Mouse (Mus musculus) right cerebral cortex, postnatal 10 days (tissue): ENCODE data around the gene Tenm4.
A peak's percentile ranks its signal among the peaks of the same experiment; 100 is the strongest.

Source experiments
- DNase-seq, 2 experiments: peaks; one replicate each; pipeline ENCODE4 v3.0.0; 2021; ENCODE audit warnings: low spot score in 2 of 2

Tenm4 gene

DNA sequence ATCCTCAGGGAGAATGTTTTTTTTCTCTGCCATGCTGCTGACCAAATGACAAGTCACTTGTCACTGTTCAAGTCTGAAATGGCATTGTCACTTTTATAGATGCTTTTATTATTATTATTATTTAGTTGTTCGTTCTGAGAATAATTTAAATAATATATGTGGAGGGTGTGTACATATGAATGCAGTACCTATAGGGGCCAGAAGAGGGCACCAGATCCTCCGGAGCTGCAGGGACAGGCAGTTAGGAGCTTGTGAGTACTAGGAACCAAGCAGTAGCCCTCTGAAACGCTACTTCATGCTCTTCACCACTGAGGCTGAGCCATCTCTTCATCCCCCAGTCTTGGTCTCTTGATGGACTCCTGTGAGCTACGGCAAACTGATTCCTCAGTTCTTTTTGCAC, 598.7 kb downstream of the Tenm4 start:
- DNase-seq, result no peak

DNA sequence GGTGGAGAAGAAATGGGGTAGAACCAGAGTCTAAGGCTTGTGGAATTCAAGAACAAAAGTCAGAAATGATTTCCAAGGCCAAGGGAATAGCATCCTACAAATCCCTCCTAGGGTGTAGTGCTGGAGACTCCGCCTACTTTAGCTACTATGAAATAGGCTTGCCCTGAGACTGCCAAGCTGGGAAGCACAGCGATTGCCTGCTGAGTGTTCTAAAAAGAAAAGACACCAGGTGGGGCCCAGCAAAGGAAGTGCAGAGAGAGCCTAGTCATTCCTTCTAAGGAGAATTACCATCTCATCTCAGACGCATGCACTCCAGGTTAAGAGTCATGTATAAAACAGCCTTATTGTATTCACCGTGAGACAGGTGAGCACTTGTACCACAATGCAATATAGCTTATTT, 601.9 kb downstream of the Tenm4 start:
- DNase-seq, result peak in 1 of 2 experiments; percentile 60

DNA sequence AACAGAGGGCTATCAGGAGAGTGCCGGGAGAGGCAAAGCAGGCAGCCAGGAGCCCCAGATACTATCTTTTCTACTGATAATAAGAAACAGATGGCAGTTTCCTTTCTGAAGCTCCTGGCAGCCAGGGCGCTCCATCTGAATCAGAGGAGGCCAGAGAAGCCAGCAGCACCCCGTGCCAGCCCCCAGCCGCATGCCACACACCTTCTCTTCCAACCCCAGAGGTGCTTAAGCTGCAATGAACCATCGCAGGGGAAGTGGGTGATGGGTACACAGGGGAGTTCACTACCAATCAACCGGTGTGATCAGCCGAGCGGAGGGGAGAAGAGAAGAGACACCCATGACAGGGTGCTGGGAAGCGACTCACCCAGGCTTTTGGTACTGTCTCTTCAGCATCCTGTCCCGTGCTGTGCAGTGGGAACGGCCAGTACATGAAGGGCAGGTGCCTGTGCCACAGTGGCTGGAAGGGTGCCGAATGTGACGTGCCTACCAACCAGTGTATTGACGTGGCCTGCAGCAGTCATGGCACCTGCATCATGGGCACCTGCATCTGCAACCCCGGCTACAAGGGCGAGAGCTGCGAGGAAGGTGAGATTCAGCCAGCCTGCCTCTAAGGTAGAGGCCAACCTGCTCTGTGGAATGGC, 602.7 kb downstream of the Tenm4 start:
- DNase-seq, result peak; percentile 41 to 60

DNA sequence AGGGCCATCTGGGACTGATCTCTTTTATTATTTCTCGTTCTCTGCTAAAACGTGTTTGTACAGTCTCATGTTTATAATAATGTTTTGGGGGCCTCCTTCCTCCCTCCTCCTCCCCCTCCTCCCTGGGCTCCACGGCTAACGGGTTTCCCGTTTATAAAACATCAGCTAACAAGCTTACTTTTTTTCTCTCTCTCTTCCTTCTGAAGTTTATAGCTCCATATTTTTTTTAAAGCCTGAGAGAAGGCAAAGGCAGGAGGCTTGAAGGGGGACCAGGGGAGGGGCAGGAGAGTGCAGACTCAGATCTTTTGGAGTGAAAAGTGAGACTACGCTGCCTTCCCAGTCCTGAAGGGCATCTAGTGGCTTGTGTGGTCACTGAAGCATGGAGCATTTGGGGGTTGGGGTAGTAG, 604.0 kb downstream of the Tenm4 start:
- DNase-seq, result no peak

DNA sequence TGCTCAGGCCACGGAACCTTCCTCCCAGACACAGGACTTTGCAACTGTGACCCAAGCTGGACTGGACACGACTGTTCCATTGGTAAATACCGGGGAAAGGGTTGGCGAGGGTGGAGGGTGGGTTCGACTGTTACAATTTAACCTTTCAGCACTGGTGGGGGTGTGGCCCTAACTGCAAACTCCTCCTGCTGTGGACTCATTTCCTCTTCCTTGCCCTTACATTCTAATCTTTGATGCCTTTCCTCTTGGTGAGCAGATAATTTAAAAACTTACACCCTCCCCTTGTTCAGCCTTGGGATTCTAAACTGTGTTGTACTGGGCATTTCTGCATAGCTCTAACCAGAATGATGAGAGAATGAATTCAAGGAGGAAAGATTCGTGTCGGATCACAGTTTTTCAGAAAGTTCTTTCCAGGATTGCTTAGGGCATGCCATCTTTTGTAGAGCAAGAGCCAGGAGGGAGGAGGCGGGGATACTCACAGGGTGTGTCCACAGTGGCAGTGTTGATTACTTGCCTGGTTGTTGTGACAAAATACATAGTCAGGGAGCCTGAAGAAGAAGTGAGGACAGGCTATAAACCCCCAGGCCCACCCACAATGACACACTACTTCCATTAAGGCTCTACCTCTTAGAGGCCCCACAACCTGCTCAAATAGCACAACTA, 607.0 kb downstream of the Tenm4 start:
- no peak for DNase-seq

DNA sequence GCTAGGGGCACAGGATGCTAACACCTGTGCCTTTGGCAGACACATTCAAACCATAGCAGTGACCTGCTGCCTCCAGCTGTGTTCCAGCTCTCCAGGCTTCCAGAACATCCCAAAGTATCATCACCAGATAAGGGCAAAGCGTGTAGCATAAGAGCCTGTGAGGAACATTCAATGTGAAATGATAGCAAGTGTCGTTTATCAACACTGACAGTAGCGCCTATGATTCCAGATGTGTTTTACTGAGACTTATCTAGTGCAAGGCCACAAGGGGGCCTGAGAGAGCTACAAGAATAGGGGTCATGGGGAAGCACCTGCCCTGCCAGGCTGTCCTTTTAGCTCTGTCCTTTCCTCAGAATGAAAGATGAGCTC, 607.5 kb downstream of the Tenm4 start:
- DNase-seq, result no peak

DNA sequence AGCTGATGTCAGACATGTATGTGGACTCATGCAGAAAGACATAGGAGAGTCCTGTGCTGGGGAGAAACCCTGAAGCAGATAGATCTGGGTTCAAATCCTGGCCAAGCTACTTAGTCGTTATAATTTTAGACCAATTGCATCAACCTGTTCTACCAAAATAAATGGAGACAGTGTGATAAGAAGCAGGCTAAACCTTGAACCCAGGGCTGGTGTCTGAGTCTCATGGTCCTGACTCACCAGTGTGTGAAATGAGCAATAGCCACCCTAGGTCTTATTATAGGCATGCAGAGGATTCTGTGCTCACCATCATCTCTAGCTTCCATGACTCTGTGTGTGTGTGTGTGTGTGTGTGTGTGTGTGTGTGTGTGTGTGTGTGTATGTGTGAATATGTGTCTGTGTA, 609.5 kb downstream of the Tenm4 start:
- DNase-seq, result no peak

DNA sequence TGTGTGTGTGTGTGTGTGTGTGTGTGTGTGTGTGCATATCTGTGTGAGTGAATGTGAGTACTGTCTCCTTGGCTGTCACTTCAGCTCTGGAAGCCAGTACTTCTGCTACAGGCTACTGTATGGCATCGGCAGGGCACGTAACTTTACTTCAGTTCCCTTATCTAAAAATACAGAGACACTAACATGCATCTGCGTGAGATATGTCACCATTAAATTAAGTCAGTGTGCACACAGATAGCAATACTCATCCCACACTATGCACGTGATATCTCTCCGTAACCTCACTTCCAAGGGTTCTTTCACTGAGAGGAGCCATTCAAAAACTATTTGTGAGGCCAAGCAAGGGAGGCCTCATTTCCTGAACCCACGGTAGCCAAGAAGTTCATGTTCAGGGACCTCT, 610.0 kb downstream of the Tenm4 start:
- DNase-seq, result no peak

DNA sequence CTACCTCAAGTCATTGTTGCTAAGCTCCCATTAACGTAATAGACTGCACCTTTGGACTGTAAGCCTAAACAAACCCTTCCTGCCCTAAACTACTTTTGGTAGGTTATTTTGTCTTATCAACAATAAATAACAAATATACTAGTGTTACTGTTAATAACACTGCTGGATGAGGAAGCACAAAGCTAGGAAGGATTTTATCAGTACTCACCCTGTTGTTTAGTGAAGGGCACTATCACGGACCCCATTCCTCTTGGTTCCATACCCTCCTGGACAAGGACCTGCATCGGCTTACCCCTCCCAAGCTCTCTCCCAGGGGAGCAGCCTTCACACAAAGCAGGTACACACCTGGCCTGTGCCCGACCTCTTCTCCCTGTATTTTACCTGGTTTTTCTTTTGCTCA, 611.6 kb downstream of the Tenm4 start:
- DNase-seq, result no peak

DNA sequence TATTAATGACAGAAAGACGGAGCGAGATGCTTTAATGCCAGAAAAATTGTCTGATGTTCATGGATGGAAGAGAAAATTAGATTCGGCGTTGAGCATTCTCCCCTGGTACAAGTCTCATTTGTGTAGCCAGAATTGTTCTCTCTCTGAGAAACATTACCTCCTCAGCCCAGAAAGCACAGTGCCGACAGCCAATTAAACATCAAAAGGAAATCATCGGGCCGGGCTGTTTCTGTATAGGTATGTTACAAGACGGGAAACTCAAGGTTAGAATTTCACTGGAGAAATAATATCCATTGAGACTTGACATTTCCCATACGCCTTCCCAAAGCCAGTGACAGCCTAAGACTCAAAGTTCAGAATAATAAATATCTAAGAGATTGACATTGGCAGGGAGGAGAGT, 614.8 kb downstream of the Tenm4 start:
- DNase-seq, result no peak

DNA sequence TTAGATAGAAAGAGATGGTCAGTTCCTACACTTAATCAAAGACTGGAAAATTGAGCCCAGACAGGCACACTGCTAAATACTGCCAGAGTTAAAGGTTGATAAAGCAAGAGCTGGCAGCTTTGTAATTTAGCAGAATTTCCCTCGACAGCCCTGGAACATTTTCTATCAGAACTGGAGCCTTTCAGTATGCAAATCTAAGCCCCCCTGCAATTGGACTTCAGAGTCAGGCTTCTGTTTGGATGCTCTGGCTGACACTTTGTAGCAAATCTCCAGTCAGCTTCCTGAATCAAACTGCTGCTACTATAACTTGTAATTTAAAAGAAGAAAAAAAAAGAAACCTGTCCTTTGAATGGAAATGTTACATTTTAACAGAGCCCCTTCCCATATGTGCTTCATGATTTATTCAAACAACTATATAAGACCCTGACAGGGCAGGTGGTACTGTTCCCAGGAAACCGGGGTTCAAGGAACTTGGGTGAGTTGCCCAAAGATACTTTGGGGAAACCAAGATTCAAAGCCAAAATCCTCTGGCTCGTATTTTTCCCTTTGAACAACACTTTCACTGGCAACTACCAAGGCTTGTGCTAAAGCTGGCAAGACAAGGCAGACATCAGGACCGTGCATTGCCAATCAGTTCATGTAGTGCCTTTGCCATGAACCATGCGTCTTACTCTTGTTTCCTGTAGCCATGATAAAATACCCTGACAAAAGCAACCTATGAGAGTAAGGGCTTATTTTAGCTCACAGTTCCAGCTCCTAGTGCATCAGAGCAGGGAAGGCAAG, 615.4 kb downstream of the Tenm4 start:
- no peak for DNase-seq

DNA sequence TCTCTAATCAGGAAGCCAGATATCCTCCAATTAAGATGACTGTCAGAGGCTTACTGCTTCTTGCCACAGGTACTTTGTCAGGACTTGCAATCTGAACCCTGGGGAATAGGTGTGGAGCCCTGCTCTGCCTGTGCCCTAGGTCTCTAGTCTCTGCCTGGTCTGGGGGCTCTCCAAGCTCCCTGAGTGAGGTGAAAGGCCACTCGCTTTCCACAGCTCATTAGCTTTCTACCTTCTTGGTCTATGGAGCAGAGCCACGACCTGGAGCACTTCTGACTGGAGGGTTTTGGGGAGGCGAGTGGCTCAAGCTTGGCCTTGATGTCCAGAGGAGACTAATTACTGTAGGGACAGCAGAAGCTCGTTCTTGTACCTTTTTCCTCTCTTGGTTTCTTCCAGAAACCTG, 617.1 kb downstream of the Tenm4 start:
- DNase-seq, result no peak

DNA sequence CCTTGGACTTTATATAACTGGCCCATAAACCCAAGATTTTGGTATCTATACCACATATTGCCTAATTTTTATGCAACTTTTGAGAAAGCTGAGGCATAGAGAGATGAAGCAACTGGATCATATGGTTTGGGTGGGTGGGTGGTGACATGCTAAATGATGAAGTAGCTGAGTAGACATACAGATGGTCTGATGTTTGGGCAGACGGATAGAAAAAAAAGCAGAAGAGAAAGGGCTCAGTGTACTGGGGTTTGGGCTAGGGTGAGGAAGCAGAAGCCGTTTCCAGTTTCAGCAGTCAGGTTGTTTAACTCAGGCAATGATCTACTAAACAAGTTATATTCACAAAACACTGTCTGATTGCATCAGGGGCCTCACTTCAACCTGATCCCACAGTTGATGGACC, 619.3 kb downstream of the Tenm4 start:
- no peak for DNase-seq

DNA sequence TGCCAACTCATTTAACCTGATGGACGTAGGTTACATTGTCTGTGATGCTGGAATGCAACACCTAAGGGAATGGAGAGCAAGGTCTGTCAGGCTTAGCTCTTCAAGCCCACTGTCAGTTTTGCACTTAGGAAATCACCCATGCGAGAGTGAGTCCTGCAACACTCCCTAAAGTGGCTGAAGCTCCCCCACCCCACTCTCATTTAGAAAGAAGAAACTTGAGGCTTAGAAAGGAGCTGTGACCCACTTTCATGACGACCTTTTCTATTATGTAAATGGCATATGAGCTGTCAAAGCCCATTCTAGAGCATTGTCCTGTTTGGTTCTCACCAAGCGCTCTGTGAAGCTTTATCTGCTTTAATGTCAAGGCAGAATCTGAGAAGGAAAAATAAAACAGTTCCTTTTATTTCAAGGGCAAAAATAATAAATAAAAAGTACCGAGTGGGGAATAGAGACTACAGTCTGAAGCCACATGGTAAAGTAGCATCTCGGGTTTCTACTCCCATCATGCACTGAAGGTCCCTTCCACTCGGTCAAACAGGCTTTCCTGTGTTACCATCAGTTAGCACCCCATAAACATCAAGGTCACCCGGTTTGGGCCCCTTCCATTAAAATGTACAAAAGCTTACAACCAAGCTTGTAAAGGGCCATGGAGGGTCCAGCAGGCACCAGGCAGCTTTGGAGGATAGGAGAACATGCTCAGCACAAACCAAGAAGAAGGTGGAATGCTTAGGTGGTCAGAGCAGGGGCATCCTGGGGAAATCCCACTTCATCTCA, 621.6 kb downstream of the Tenm4 start:
- no peak for DNase-seq

DNA sequence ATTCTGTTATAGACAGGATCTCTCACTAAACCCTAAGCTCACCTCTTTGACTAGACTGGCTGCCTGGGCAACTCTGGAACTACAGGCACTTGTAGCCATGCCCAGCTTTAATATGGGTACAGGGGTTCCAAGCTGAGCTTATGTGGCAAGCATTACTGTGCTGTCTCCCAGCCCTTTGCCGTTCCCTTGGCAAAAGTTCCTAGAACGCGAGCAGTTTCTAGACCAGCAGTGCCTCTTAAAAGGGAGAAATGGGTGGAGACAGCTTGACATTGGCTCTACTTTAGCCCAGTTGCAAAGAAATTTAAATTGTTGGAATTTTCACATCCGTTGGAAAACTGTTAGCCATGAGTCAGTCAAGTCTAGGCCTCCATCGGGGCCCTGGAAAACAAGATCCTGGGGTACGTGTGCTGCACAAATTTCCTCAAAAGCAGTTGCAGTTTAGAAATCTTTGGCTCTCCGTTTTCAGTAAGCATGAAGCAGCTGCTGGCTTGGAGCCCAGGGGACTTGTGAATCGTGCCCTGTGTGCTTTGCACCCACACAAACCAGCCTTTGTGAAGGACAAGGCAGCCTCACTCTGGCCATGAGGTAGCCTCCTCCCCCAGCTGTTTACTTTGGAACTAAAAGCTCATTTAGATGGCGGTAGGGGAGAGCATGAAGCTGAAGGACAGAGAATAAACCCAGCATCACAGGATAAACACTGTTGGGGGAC, 625.1 kb downstream of the Tenm4 start:
- DNase-seq, result peak; percentile 92 to 93

DNA sequence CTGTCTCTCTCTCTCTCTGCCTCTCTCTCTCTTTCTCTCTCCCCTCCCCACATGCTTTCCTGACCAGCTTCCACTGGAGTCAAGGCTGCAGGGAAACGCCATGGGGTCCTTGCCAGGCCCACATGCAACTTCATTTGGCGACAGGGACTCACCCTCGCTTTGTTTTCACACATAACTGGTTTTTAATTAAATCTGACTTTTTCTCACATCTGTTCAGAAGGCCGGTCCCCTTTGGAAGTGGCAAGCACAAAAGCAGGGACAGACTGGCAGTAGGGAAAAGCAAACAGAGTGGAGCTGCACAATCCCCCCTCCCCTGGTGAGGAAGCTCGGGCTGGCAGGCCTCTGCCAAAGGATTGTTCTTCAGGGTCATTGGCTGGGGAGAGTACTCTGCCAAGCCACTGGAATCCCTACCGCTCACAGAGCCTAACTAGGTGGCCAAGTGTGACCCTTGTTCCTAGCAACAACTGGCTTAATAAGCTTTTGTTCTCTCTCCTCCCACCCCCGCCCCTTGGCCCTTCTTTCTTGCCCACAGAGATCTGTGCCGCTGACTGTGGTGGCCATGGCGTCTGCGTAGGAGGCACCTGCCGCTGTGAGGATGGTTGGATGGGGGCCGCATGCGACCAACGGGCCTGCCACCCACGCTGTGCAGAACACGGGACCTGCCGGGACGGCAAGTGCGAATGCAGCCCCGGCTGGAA, 625.9 kb downstream of the Tenm4 start:
- peak; percentile 60 to 66 for DNase-seq

DNA sequence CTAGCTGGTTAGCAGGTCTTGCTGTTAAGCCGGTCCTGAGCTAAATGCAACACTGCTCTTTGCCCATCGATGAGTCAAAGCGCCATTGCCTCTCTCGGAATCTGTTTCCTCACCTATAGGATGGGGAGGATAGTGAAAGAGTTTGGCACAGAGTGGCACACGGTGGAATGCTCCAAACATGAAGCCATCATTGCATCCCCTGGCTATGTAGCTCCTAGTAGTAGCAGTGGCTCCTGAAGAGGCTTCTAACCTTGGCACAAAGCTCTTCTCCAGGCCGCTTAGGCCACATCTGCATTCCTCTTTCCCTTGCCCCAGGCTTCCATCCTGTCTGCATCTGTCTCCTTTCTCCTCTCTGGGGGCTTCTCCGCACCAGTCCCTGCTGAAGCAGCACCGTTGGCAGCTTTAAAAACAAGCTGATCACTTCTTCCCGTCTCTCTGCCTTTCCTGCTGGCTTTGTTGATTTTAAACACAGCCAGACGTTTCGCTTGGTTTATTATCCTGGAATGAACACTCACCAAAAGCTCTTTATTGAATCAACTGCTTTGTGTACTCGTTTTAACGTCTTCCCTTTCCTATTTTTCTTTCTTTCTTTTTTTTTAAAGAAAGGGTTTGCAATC, 626.8 kb downstream of the Tenm4 start:
- DNase-seq, result no peak

DNA sequence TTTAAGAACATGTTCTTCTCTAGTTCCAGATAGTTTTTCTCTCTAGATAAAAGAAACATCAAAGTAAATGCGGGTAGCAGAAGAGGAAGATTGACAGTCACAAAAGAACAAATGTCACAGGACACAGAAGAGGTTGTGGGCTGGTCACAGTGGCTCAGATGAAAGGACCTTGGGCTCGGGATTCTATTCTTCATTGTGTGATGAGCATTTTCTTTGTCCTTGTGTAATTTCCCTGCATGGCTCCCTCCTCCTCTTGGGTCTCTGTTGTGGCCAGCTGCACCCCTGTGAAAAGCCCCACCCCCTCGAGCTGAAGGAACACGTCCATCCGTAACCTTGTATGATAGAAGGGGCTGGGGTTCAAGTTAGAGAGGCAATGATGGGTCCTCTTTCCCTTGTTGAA, 628.8 kb downstream of the Tenm4 start:
- no peak for DNase-seq

DNA sequence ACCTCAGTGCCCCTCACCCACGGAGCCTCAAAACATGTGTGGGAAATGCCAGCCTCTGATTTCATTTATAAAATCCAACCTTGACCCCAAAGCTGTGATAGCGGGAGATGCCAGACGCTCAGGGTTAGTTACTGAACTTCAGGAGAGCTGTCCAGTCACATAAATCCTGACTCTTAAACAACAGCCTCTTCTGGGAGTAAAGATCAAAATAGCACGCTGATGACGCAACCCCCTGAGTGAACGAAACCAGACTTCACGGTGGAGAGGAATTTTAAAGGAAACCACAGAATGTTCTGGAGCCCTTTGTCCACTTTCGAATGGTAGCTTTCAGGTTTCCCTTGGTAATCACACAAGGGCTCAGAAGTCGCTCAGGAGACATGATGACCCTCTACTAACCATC, 630.3 kb downstream of the Tenm4 start:
- no peak for DNase-seq

DNA sequence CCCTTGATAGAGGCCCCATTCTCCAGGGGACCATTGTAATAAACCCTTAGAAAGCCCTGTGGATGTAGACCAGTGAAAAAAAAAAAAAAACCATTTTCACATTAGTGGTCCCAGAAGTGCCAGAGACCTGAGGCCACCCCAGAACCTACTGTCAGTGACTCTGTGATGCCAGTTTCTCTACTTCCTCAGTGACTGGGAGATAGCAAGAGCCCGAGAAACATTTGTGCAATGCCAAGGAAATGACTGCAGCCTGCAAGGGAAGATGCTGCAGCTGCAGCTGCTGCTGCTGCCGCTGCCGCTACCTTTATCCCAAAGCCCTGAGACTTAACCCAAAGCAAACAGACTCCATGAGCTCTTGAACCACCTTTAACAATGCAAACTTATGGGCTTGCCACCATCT, 631.2 kb downstream of the Tenm4 start:
- DNase-seq, result no peak

DNA sequence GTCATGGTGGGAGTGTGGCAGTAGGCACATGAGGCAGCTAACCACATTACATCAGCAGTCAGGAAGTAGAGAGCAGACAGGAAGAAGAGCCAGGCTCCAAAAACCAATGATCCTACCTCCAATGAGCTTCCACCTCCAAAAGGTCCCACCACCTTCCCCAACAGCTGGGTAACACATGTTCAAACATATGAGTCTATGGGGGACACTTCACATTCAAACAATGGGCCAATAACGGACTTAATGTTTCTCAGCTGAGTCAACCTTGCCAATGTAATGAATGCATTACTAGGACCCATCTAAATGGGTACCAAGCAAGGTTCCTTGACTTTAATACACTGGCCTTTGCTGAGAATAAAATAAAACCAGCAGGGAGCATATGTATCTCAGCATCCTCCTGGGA, 635.5 kb downstream of the Tenm4 start:
- DNase-seq, result no peak
